Mouse (Mus musculus) small intestine, adult 2 months (tissue): ENCODE data around the gene Gm15737.

Experiments
- CTCF ChIP-seq: fragments of 200-500 bp; IDR thresholded peaks from 2 replicates; pipeline ENCODE4 v1.5.1; 2012; ENCODE audit warnings: low read depth, mild to moderate bottlenecking, control low read depth, inconsistent platforms, low read length, moderate library complexity, mixed read lengths; ENCODE audit not compliant: insufficient replicate concordance, insufficient read length; ENCODE audit errors: extremely low read depth
- POLR2A ChIP-seq: fragments of 200-500 bp; IDR thresholded peaks from 2 replicates; pipeline ENCODE4 v1.6.1; 2012; ENCODE audit warnings: low read depth, mild to moderate bottlenecking, control low read depth, inconsistent platforms, low read length, moderate library complexity

GRCm38 (mm10) chr6:92821606-92822005 lies 47.6 kb upstream of the Gm15737 start:
- TF ChIP-seq CTCF: no peak
- no peak for TF ChIP-seq POLR2A
